Comparison of ENCODE assay signal across 10 mouse cellular contexts in the genomic region with DNA sequence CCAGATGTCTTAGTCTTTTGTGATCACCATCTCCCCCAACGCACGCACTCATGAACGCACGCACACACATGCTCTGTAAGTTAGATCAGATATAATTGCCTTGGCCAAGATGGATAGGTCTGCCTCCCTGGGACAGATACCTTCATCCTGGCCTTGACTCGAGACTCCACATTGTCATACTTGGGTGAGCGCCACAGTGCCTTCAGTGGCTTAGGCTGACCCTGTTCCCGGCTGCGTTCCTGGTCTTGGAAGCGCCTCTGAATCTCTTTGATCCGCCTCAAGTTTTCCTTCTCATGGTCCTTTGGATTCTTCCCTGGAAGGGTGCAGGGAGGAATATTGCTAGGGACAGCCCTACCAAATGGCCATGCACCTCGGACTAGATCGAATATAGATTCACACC. TPM values are rescaled to one million over a fixed set of nuclear protein-coding genes. Genes with fewer than 3 reads are reported as not detected.
DNase-seq lines count a peak whose midpoint lies in the region; ATAC-seq lines count a peak whose summit lies in the region.
"Had no signal": no experiment of that assay in that cellular context is flagged by ENCODE, and none has a peak within 500 bp of the region (broad histone marks: within the 10 kb centered on the region; RNA-seq: fewer than 3 reads in every experiment).

No protein-coding gene starts in this region.

- no peak overlapping the region for H3K27ac ChIP-seq in forebrain, embryonic 10.5 days
- no peak overlapping the region for H3K27ac ChIP-seq in forebrain, embryonic 16.5 days (ENCODE audit: low read length)
- H3K27ac ChIP-seq in lung, embryonic 15.5 days, result no peak overlapping the region
- H3K27ac ChIP-seq in forebrain, embryonic 15.5 days (replicated peaks), result no peak overlapping the region
- H3K27ac ChIP-seq in midbrain, embryonic 14.5 days (replicated peaks; ENCODE audit: low read depth, low read length), result no peak overlapping the region

- no peak for ATAC-seq in forebrain, embryonic 16.5 days
- no peak for ATAC-seq in lung, embryonic 15.5 days (ENCODE audit: borderline replicate concordance, extremely low read depth, low FRiP score, low TSS enrichment)
- ATAC-seq in forebrain, embryonic 15.5 days (replicated peaks), result no peak
- no peak for ATAC-seq in midbrain, embryonic 14.5 days (ENCODE audit: low FRiP score, low TSS enrichment)

- H3K4me3 ChIP-seq in forebrain, embryonic 10.5 days, result peak overlapping the region; percentile 89
- H3K4me3 ChIP-seq in forebrain, embryonic 16.5 days (replicated peaks; ENCODE audit: low read length), result no peak overlapping the region
- H3K4me3 ChIP-seq in lung, embryonic 15.5 days, result peak overlapping the region; percentile 93
- H3K4me3 ChIP-seq in forebrain, embryonic 15.5 days, result peak overlapping the region; percentile 61
- H3K4me3 ChIP-seq in midbrain, embryonic 14.5 days (replicated peaks; ENCODE audit: low read depth, low read length), result no peak overlapping the region

- H3K4me2 ChIP-seq in forebrain, embryonic 16.5 days (ENCODE audit: low read length), result no peak overlapping the region
- peak overlapping the region; percentile 99 for H3K4me2 ChIP-seq in lung, embryonic 15.5 days
- H3K4me2 ChIP-seq in forebrain, embryonic 15.5 days (replicated peaks), result peak overlapping the region; percentile 96
- peak overlapping the region; percentile 97 for H3K4me2 ChIP-seq in midbrain, embryonic 14.5 days (ENCODE audit: low read length)

- WGBS in forebrain, embryonic 10.5 days, result 85% methylated on average over 12 of the region's 12 CpGs
- whole genome bisulfite sequencing in forebrain, embryonic 16.5 days, result 75% methylated on average over 12 of the region's 12 CpGs
- 72% methylated on average over 12 of the region's 12 CpGs for WGBS in lung, embryonic 15.5 days
- 75% methylated on average over 12 of the region's 12 CpGs for WGBS in forebrain, embryonic 15.5 days
- WGBS in midbrain, embryonic 14.5 days, result 73% methylated on average over 12 of the region's 12 CpGs

- no peak for DNase-seq in forebrain, embryonic 10.5 days (ENCODE audit: extremely low spot score, low spot score)
- no peak for DNase-seq in lung, adult 18-20 months
- no peak for DNase-seq in midbrain, embryonic 14.5 days
- no peak for DNase-seq in right cerebral cortex, postnatal 36 days (ENCODE audit: low spot score in 2 of 2)
- DNase-seq in right cerebral cortex, postnatal 4 days, result no peak
- DNase-seq: kidney, adult 9 months had no signal

- peaks cover 41% of the 10 kb centered on the region for H3K36me3 ChIP-seq in forebrain, embryonic 10.5 days (replicated peaks)
- H3K36me3 ChIP-seq in forebrain, embryonic 16.5 days (ENCODE audit: control insufficient read depth, insufficient read depth), result peaks cover 2% of the 10 kb centered on the region; the same call in 1 of the 2 replicates
- H3K36me3 ChIP-seq in lung, embryonic 15.5 days, result peaks cover 7% of the 10 kb centered on the region; the same call in 1 of the 2 replicates
- H3K36me3 ChIP-seq in forebrain, embryonic 15.5 days, result peaks cover 9% of the 10 kb centered on the region
- H3K36me3 ChIP-seq in midbrain, embryonic 14.5 days (ENCODE audit: control insufficient read depth, insufficient read depth, low read length), result peaks cover 11% of the 10 kb centered on the region; the same call in 1 of the 2 replicates

- no peaks in the 10 kb centered on the region for H3K27me3 ChIP-seq in forebrain, embryonic 10.5 days (ENCODE audit: poor library complexity, severe bottlenecking)
- no peaks in the 10 kb centered on the region for H3K27me3 ChIP-seq in forebrain, embryonic 16.5 days (replicated peaks; ENCODE audit: control insufficient read depth, insufficient read depth, low read length)
- no peaks in the 10 kb centered on the region for H3K27me3 ChIP-seq in lung, embryonic 15.5 days
- no peaks in the 10 kb centered on the region for H3K27me3 ChIP-seq in forebrain, embryonic 15.5 days
- no peaks in the 10 kb centered on the region for H3K27me3 ChIP-seq in midbrain, embryonic 14.5 days (ENCODE audit: control insufficient read depth, insufficient read depth, low read length)

- no peak overlapping the region for H3K9ac ChIP-seq in forebrain, embryonic 16.5 days (replicated peaks; ENCODE audit: low read depth, low read length)
- H3K9ac ChIP-seq in lung, embryonic 15.5 days, result no peak overlapping the region; the same call in 1 of the 2 replicates
- H3K9ac ChIP-seq in forebrain, embryonic 15.5 days (replicated peaks), result 0 out of 2 replicates have a peak overlapping the region, but pooled peaks have one; percentile 62
- H3K9ac ChIP-seq in midbrain, embryonic 14.5 days (replicated peaks; ENCODE audit: low read length), result no peak overlapping the region

- H3K4me1 ChIP-seq in forebrain, embryonic 10.5 days, result peaks cover 50% of the 10 kb centered on the region
- peaks cover 26% of the 10 kb centered on the region for H3K4me1 ChIP-seq in forebrain, embryonic 16.5 days (replicated peaks; ENCODE audit: control insufficient read depth, insufficient read depth, low read length)
- H3K4me1 ChIP-seq in lung, embryonic 15.5 days, result peaks cover 23% of the 10 kb centered on the region
- H3K4me1 ChIP-seq in forebrain, embryonic 15.5 days, result peaks cover 28% of the 10 kb centered on the region
- H3K4me1 ChIP-seq in midbrain, embryonic 14.5 days (ENCODE audit: control insufficient read depth, insufficient read depth, low read length), result peaks cover 20% of the 10 kb centered on the region

- no peaks in the 10 kb centered on the region for H3K9me3 ChIP-seq in forebrain, embryonic 10.5 days
- H3K9me3 ChIP-seq in forebrain, embryonic 16.5 days (ENCODE audit: control insufficient read depth, low read length), result no peaks in the 10 kb centered on the region
- H3K9me3 ChIP-seq in lung, embryonic 15.5 days, result no peaks in the 10 kb centered on the region
- no peaks in the 10 kb centered on the region for H3K9me3 ChIP-seq in forebrain, embryonic 15.5 days
- no peaks in the 10 kb centered on the region for H3K9me3 ChIP-seq in midbrain, embryonic 14.5 days (ENCODE audit: control insufficient read depth, low read length)

RNA-seq across cellular contexts. Expression of gene 4933405L10Rik, which starts 1.0 kb away (rescaled TPM):
- 0.12 and 0.21 TPM in 2 replicates for polyA plus RNA-seq in forebrain, embryonic 10.5 days (2016; fragmentation: Nextera tagmentation; extraction: Ambion mirVana)
- polyA plus RNA-seq in forebrain, embryonic 16.5 days (2015; fragmentation: Nextera tagmentation; extraction: Ambion mirVana), result 0.22 and 0.32 TPM in 2 replicates
- polyA plus RNA-seq in lung, embryonic 15.5 days (2015; fragmentation: Nextera tagmentation; extraction: Ambion mirVana), result 0.17 TPM in 1 of 2 replicates, not detected in the other
- polyA plus RNA-seq in forebrain, embryonic 15.5 days (2015; fragmentation: Nextera tagmentation; extraction: Ambion mirVana), result 0.15 TPM in 1 of 2 replicates, not detected in the other
- polyA plus RNA-seq in midbrain, embryonic 14.5 days (2014; fragmentation: Nextera tagmentation; extraction: Ambion mirVana), result 0.41 TPM in 1 of 2 replicates, not detected in the other
- polyA plus RNA-seq: liver, adult 2 months had no signal

RNA-seq across cellular contexts. Expression of gene Enkd1, which starts 1.6 kb away (rescaled TPM):
- polyA plus RNA-seq in forebrain, embryonic 10.5 days (2016; fragmentation: Nextera tagmentation; extraction: Ambion mirVana), result 54.3 and 56.0 TPM in 2 replicates
- 16.3 and 19.6 TPM in 2 replicates for polyA plus RNA-seq in forebrain, embryonic 16.5 days (2015; fragmentation: Nextera tagmentation; extraction: Ambion mirVana)
- polyA plus RNA-seq in lung, embryonic 15.5 days (2015; fragmentation: Nextera tagmentation; extraction: Ambion mirVana), result 27.3 and 28.9 TPM in 2 replicates
- 17.3 and 19.3 TPM in 2 replicates for polyA plus RNA-seq in forebrain, embryonic 15.5 days (2015; fragmentation: Nextera tagmentation; extraction: Ambion mirVana)
- 13.8 and 13.9 TPM in 2 replicates for polyA plus RNA-seq in midbrain, embryonic 14.5 days (2014; fragmentation: Nextera tagmentation; extraction: Ambion mirVana)

RNA-seq across cellular contexts. Expression of gene Pard6a, which starts 5.5 kb away (rescaled TPM):
- polyA plus RNA-seq in forebrain, embryonic 10.5 days (2016; fragmentation: Nextera tagmentation; extraction: Ambion mirVana), result 22.7 and 22.8 TPM in 2 replicates
- polyA plus RNA-seq in forebrain, embryonic 16.5 days (2015; fragmentation: Nextera tagmentation; extraction: Ambion mirVana), result 45.4 and 50.0 TPM in 2 replicates
- polyA plus RNA-seq in lung, embryonic 15.5 days (2015; fragmentation: Nextera tagmentation; extraction: Ambion mirVana), result 16.3 and 17.6 TPM in 2 replicates
- polyA plus RNA-seq in forebrain, embryonic 15.5 days (2015; fragmentation: Nextera tagmentation; extraction: Ambion mirVana), result 47.1 and 52.0 TPM in 2 replicates
- polyA plus RNA-seq in midbrain, embryonic 14.5 days (2014; fragmentation: Nextera tagmentation; extraction: Ambion mirVana), result 51.2 and 53.4 TPM in 2 replicates

RNA-seq across cellular contexts. Expression of gene Acd, which starts 5.5 kb away (rescaled TPM):
- 75.9 and 77.1 TPM in 2 replicates for polyA plus RNA-seq in forebrain, embryonic 10.5 days (2016; fragmentation: Nextera tagmentation; extraction: Ambion mirVana)
- 105 and 106 TPM in 2 replicates for polyA plus RNA-seq in forebrain, embryonic 16.5 days (2015; fragmentation: Nextera tagmentation; extraction: Ambion mirVana)
- 61.7 and 66.5 TPM in 2 replicates for polyA plus RNA-seq in lung, embryonic 15.5 days (2015; fragmentation: Nextera tagmentation; extraction: Ambion mirVana)
- polyA plus RNA-seq in forebrain, embryonic 15.5 days (2015; fragmentation: Nextera tagmentation; extraction: Ambion mirVana), result 105 and 107 TPM in 2 replicates
- polyA plus RNA-seq in midbrain, embryonic 14.5 days (2014; fragmentation: Nextera tagmentation; extraction: Ambion mirVana), result 86.3 and 106 TPM in 2 replicates

RNA-seq across cellular contexts. Expression of gene Carmil2, which starts 20.4 kb away (rescaled TPM):
- 0.71 and 1.1 TPM in 2 replicates for polyA plus RNA-seq in forebrain, embryonic 10.5 days (2016; fragmentation: Nextera tagmentation; extraction: Ambion mirVana)
- 9.5 and 12.7 TPM in 2 replicates for polyA plus RNA-seq in forebrain, embryonic 16.5 days (2015; fragmentation: Nextera tagmentation; extraction: Ambion mirVana)
- polyA plus RNA-seq in lung, embryonic 15.5 days (2015; fragmentation: Nextera tagmentation; extraction: Ambion mirVana), result 0.77 and 1.4 TPM in 2 replicates
- 12.1 and 12.3 TPM in 2 replicates for polyA plus RNA-seq in forebrain, embryonic 15.5 days (2015; fragmentation: Nextera tagmentation; extraction: Ambion mirVana)
- 17.8 and 18.0 TPM in 2 replicates for polyA plus RNA-seq in midbrain, embryonic 14.5 days (2014; fragmentation: Nextera tagmentation; extraction: Ambion mirVana)

Comparison
In these comparisons a context has a peak if more than half of its experiments do, and no peak if none do; other contexts are left out.
1. H3K4me3 ChIP-seq: peak in forebrain, embryonic 10.5 days (single experiment), lung, embryonic 15.5 days (single experiment) and forebrain, embryonic 15.5 days (single experiment); none in forebrain, embryonic 16.5 days (single experiment) and midbrain, embryonic 14.5 days (single experiment).